Comparison of ENCODE assay signal across 8 mouse cellular contexts in genomic region chr16:4552829-4553550, GRCm38 (mm10). TPM values are rescaled to one million over a fixed set of nuclear protein-coding genes. Genes with fewer than 3 reads are reported as not detected.
DNase-seq lines count a peak whose midpoint lies in the region; ATAC-seq lines count a peak whose summit lies in the region.

No protein-coding gene starts in this region.

- no peak overlapping the region for H3K27ac ChIP-seq in midbrain, embryonic 12.5 days (replicated peaks)
- H3K27ac ChIP-seq in midbrain, embryonic 16.5 days (ENCODE audit: low read length) = no peak overlapping the region
- peak overlapping the region; percentile 89 for H3K27ac ChIP-seq in embryonic facial prominence, embryonic 10.5 days (replicated peaks)

- peak overlapping the region; percentile 37; the same call in 1 of the 2 replicates for H3K9ac ChIP-seq in midbrain, embryonic 12.5 days (replicated peaks)
- no peak overlapping the region for H3K9ac ChIP-seq in midbrain, embryonic 16.5 days (ENCODE audit: low read depth, low read length)

- H3K9me3 ChIP-seq in midbrain, embryonic 12.5 days = no peaks in the 10 kb centered on the region
- no peaks in the 10 kb centered on the region for H3K9me3 ChIP-seq in midbrain, embryonic 16.5 days (replicated peaks; ENCODE audit: control insufficient read depth, low read length, poor library complexity, severe bottlenecking)
- no peaks in the 10 kb centered on the region for H3K9me3 ChIP-seq in embryonic facial prominence, embryonic 10.5 days

- WGBS in midbrain, embryonic 12.5 days = 63% methylated on average over 6 of the region's 6 CpGs
- 75% methylated on average over 6 of the region's 6 CpGs for WGBS in midbrain, embryonic 16.5 days
- 30% methylated on average over 6 of the region's 6 CpGs for WGBS in embryonic facial prominence, embryonic 10.5 days

- peak; percentile 90 for DNase-seq in embryonic facial prominence, embryonic 10.5 days (ENCODE audit: low spot score)
- DNase-seq in heart, postnatal 10 days = peak; percentile 41 to 53
- DNase-seq in layer of hippocampus, adult 8-10 months (ENCODE audit: low spot score in 2 of 2) = no peak
- DNase-seq in spleen, postnatal 14 days (ENCODE audit: low spot score in 2 of 2) = no peak

- peaks cover 18% of the 10 kb centered on the region for H3K4me1 ChIP-seq in midbrain, embryonic 12.5 days
- peaks cover 15% of the 10 kb centered on the region for H3K4me1 ChIP-seq in midbrain, embryonic 16.5 days (ENCODE audit: control insufficient read depth, insufficient read depth, low read length)
- peaks cover 56% of the 10 kb centered on the region for H3K4me1 ChIP-seq in embryonic facial prominence, embryonic 10.5 days

- no peak for ATAC-seq in midbrain, embryonic 12.5 days (ENCODE audit: low FRiP score, low read depth)
- no peak for ATAC-seq in midbrain, embryonic 16.5 days
- peak; percentile 49; the same call in 1 of the 2 replicates for ATAC-seq in megakaryocyte, adult 5-6 weeks (ENCODE audit: poor library complexity, severe bottlenecking)
- no peak for ATAC-seq in inflammation-experienced regulatory T-cells, adult 6 months

- intact Hi-C loops in heart, postnatal 10 days (cut with DNase I) = no loop called here

- no peak overlapping the region for H3K4me3 ChIP-seq in midbrain, embryonic 12.5 days
- no peak overlapping the region for H3K4me3 ChIP-seq in midbrain, embryonic 16.5 days (ENCODE audit: low read depth, low read length)
- peak overlapping the region; percentile 42 for H3K4me3 ChIP-seq in embryonic facial prominence, embryonic 10.5 days

- H3K4me2 ChIP-seq in midbrain, embryonic 12.5 days (replicated peaks) = no peak overlapping the region
- no peak overlapping the region for H3K4me2 ChIP-seq in midbrain, embryonic 16.5 days (ENCODE audit: low read length)

- H3K27me3 ChIP-seq in midbrain, embryonic 12.5 days = no peaks in the 10 kb centered on the region
- H3K27me3 ChIP-seq in midbrain, embryonic 16.5 days (ENCODE audit: control insufficient read depth, insufficient read depth, low read depth, low read length) = no peaks in the 10 kb centered on the region
- H3K27me3 ChIP-seq in embryonic facial prominence, embryonic 10.5 days (replicated peaks; ENCODE audit: low read depth, poor library complexity, severe bottlenecking) = no peaks in the 10 kb centered on the region

- peaks cover 28% of the 10 kb centered on the region for H3K36me3 ChIP-seq in midbrain, embryonic 12.5 days
- no peaks in the 10 kb centered on the region; the same call in 1 of the 2 replicates for H3K36me3 ChIP-seq in midbrain, embryonic 16.5 days (ENCODE audit: control insufficient read depth, insufficient read depth, low read length)
- peaks cover 62% of the 10 kb centered on the region for H3K36me3 ChIP-seq in embryonic facial prominence, embryonic 10.5 days (replicated peaks)

RNA-seq across cellular contexts. Expression of gene Tfap4, which starts 6.7 kb away (rescaled TPM):
- polyA plus RNA-seq in midbrain, embryonic 12.5 days (2016; fragmentation: Nextera tagmentation; extraction: Ambion mirVana) = 17.8 and 19.2 TPM in 2 replicates
- 8.0 and 9.1 TPM in 2 replicates for polyA plus RNA-seq in midbrain, embryonic 16.5 days (2015; fragmentation: Nextera tagmentation; extraction: Ambion mirVana)
- 37.7 and 39.5 TPM in 2 replicates for polyA plus RNA-seq in embryonic facial prominence, embryonic 10.5 days (2016; fragmentation: Nextera tagmentation; extraction: Ambion mirVana)
- total RNA-seq in heart, postnatal 10 days (2021) = 1 to 10 TPM; 4.1 to 4.3 TPM
- total RNA-seq in megakaryocyte, adult 5-6 weeks (2015) = 10.1 and 11.1 TPM in 2 replicates
- 12.6 and 12.8 TPM in 2 replicates for total RNA-seq in megakaryocyte, adult 5-6 weeks (2017)
- 1 to 10 TPM; 3.1 to 5.8 (median 4.2) TPM for polyA plus RNA-seq in inflammation-experienced regulatory T-cells, adult 6 months (2017; shearing (Covaris generic))
- total RNA-seq in layer of hippocampus, adult 8-10 months (2022) = 1 to 10 TPM; 5.8 to 7.4 (median 7.4) TPM

RNA-seq across cellular contexts. Expression of gene Srl, which starts 11.4 kb away (rescaled TPM):
- polyA plus RNA-seq in midbrain, embryonic 12.5 days (2016; fragmentation: Nextera tagmentation; extraction: Ambion mirVana) = 21.5 and 22.1 TPM in 2 replicates
- polyA plus RNA-seq in midbrain, embryonic 16.5 days (2015; fragmentation: Nextera tagmentation; extraction: Ambion mirVana) = 23.0 and 27.4 TPM in 2 replicates
- 25.5 and 26.6 TPM in 2 replicates for polyA plus RNA-seq in embryonic facial prominence, embryonic 10.5 days (2016; fragmentation: Nextera tagmentation; extraction: Ambion mirVana)
- total RNA-seq in heart, postnatal 10 days (2021) = 1,000 to 10,000 TPM; 1,081 to 1,153 TPM
- total RNA-seq in megakaryocyte, adult 5-6 weeks (2015) = 2.9 and 3.1 TPM in 2 replicates
- total RNA-seq in megakaryocyte, adult 5-6 weeks (2017) = 1.8 and 10.9 TPM in 2 replicates
- under 1 TPM in 2 of 3 experiments, not detected in 1; 0.12 to 0.73 TPM for polyA plus RNA-seq in inflammation-experienced regulatory T-cells, adult 6 months (2017; shearing (Covaris generic))
- 10 to 100 TPM; 10.4 to 14.5 (median 11.2) TPM for total RNA-seq in layer of hippocampus, adult 8-10 months (2022)

RNA-seq across cellular contexts. Expression of gene Glis2, which starts 41.5 kb away (rescaled TPM):
- polyA plus RNA-seq in midbrain, embryonic 12.5 days (2016; fragmentation: Nextera tagmentation; extraction: Ambion mirVana) = 28.2 and 35.6 TPM in 2 replicates
- polyA plus RNA-seq in midbrain, embryonic 16.5 days (2015; fragmentation: Nextera tagmentation; extraction: Ambion mirVana) = 13.0 and 14.0 TPM in 2 replicates
- polyA plus RNA-seq in embryonic facial prominence, embryonic 10.5 days (2016; fragmentation: Nextera tagmentation; extraction: Ambion mirVana) = 22.2 and 22.3 TPM in 2 replicates
- 10 to 100 TPM; 27.6 to 34.5 TPM for total RNA-seq in heart, postnatal 10 days (2021)
- 0.80 TPM in 2 replicates for total RNA-seq in megakaryocyte, adult 5-6 weeks (2015)
- 0.28 and 0.51 TPM in 2 replicates for total RNA-seq in megakaryocyte, adult 5-6 weeks (2017)
- polyA plus RNA-seq in inflammation-experienced regulatory T-cells, adult 6 months (2017; shearing (Covaris generic)) = under 1 TPM; 0.15 to 0.36 (median 0.16) TPM
- total RNA-seq in layer of hippocampus, adult 8-10 months (2022) = 10 to 100 TPM; 10.9 to 18.4 (median 11.9) TPM

Comparison
In these comparisons a context has a peak if more than half of its experiments do, and no peak if none do; other contexts are left out.
1. DNase-seq: peak in embryonic facial prominence, embryonic 10.5 days (single experiment) and heart, postnatal 10 days (2 of 2); none in layer of hippocampus, adult 8-10 months (0 of 2) and spleen, postnatal 14 days (0 of 2).
2. RNA of gene Srl, which starts 11.4 kb away (polyA plus RNA-seq): 25.5 to 26.6 TPM in embryonic facial prominence, embryonic 10.5 days, 23.0 to 27.4 TPM in midbrain, embryonic 16.5 days and 21.5 to 22.1 TPM in midbrain, embryonic 12.5 days; 0.12 to 0.73 TPM in inflammation-experienced regulatory T-cells, adult 6 months; every median in the first group is over 10 times any median in the second.
3. RNA of gene Glis2, which starts 41.5 kb away (polyA plus RNA-seq): 28.2 to 35.6 TPM in midbrain, embryonic 12.5 days, 22.2 to 22.3 TPM in embryonic facial prominence, embryonic 10.5 days and 13.0 to 14.0 TPM in midbrain, embryonic 16.5 days; 0.15 to 0.36 TPM in inflammation-experienced regulatory T-cells, adult 6 months; every median in the first group is over 10 times any median in the second.